18 mouse cellular contexts compared by ENCODE assay signal in genomic region chr11:117727031-117727430, GRCm38 (mm10).
"Had no signal": no experiment of that assay in that cellular context is flagged by ENCODE, and none has a peak within 500 bp of the region (broad histone marks: within the 10 kb centered on the region; RNA-seq: fewer than 3 reads in every experiment).

No protein-coding gene starts in this region.

- ATAC-seq: liver, postnatal 0 days; lung, postnatal 0 days had no signal

- H3K4me2 ChIP-seq: kidney, embryonic 15.5 days; lung, embryonic 14.5 days; midbrain, embryonic 11.5 days had no signal

- H3K27me3 ChIP-seq: kidney, embryonic 15.5 days had no signal

- H3K27ac ChIP-seq: kidney, embryonic 15.5 days; left cerebral cortex, adult 2 months; liver, embryonic 14.5 days had no signal

- DNase-seq: kidney, adult 11 months; kidney, adult 8-10 months; kidney, postnatal 10 days; kidney, postnatal 36 days; layer of hippocampus, postnatal 36 days; liver, postnatal 0 days; lung, embryonic 14.5 days; lung, postnatal 36 days; midbrain, embryonic 14.5 days; right cerebral cortex, adult 18-20 months; right cerebral cortex, postnatal 14 days; right cerebral cortex, postnatal 4 days; thymus, postnatal 36 days had no signal

- H3K9me3 ChIP-seq: kidney, embryonic 15.5 days had no signal

- H3K9ac ChIP-seq: kidney, embryonic 15.5 days; liver, embryonic 14.5 days; liver, postnatal 0 days; lung, embryonic 14.5 days had no signal

- H3K4me3 ChIP-seq: kidney, embryonic 15.5 days; left cerebral cortex, adult 2 months had no signal
